Mouse (Mus musculus): Measurements from ENCODE around the gene Ubl7.

Ubl7 gene

GRCm38 (mm10) chr9:57949102-57949704, 38.4 kb downstream of the Ubl7 start:
- no peak for DNase-seq

GRCm38 (mm10) chr9:57949879-57950278, 39.1 kb downstream of the Ubl7 start:
- DNase-seq, result no peak

- DNase-seq, result no peak
Observed at GRCm38 (mm10) chr9:57950519-57950918, 39.7 kb downstream of the Ubl7 start.

- DNase-seq, result no peak
Observed at GRCm38 (mm10) chr9:57951993-57952392, 41.2 kb downstream of the Ubl7 start.

- no peak for DNase-seq
Observed at GRCm38 (mm10) chr9:57954962-57955744, 44.4 kb downstream of the Ubl7 start.

- no peak for DNase-seq
Observed at GRCm38 (mm10) chr9:57955764-57956163, 45.0 kb downstream of the Ubl7 start.

- no peak for DNase-seq
Observed at GRCm38 (mm10) chr9:57956196-57956837, 45.5 kb downstream of the Ubl7 start.

- DNase-seq, result no peak
Observed at GRCm38 (mm10) chr9:57956838-57957236, 46.1 kb downstream of the Ubl7 start.

GRCm38 (mm10) chr9:57958615-57959014, 47.8 kb downstream of the Ubl7 start:
- DNase-seq, result no peak

GRCm38 (mm10) chr9:57959399-57959798, 48.6 kb downstream of the Ubl7 start:
- no peak for DNase-seq

GRCm38 (mm10) chr9:57959886-57960866, 49.4 kb downstream of the Ubl7 start:
- DNase-seq, result no peak

- DNase-seq, result no peak
Observed at GRCm38 (mm10) chr9:57961226-57961625, 50.4 kb downstream of the Ubl7 start.

- DNase-seq, result no peak
Observed at GRCm38 (mm10) chr9:57961863-57962778, 51.3 kb downstream of the Ubl7 start.

- DNase-seq, result no peak
Observed at GRCm38 (mm10) chr9:57963249-57963997, 52.6 kb downstream of the Ubl7 start.

GRCm38 (mm10) chr9:57963998-57964395, 53.2 kb downstream of the Ubl7 start:
- DNase-seq, result no peak

GRCm38 (mm10) chr9:57964528-57965250, 53.9 kb downstream of the Ubl7 start:
- no peak for DNase-seq

- DNase-seq, result no peak
Observed at GRCm38 (mm10) chr9:57965281-57966185, 54.8 kb downstream of the Ubl7 start.

- no peak for DNase-seq
Observed at GRCm38 (mm10) chr9:57967237-57967960, 56.6 kb downstream of the Ubl7 start.
